Mouse (Mus musculus) mature B cell (primary cell): ENCODE data around the gene Olfr311.
"Not testable (repeated sequence)": the region's sequence is repeated elsewhere in the genome, so short reads cannot be mapped to it uniquely, and the experiment has no call there.

Source experiments
- in situ Hi-C: fragments of 300-500 bp; cut with MboI; formaldehyde crosslinking; loops from 2 replicates; pipeline ENCODE4 v1.14.3; 2019

Olfr311 gene

GRCm38 (mm10) chr11:58838951-58839350 lies at the start of gene Olfr311:
Olfr311 (plus strand) TSS chr11:58839251.
- in situ Hi-C loops, result not testable (repeated sequence)

GRCm38 (mm10) chr11:58789532-58789931 lies 49.5 kb upstream of the Olfr311 start:
- in situ Hi-C loops, result no loop called here

DNA sequence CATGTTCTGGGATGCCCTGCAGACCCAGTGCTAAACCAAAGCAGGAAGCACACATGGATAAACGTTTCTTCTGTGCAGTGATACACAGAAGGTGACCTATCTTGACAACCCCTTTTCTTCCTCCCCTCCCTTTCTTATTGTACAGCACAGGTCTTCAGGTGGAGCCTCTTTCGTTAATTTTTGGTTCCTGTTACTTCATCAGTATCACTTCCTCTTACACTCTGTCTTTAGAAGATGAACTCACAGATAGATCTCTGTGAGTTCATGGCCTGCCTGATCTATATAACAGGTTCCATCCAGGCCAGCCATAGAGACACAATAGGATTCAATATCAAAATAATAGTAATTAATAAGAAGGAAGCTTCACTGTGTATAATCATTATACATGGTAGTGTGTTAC lies 49.0 kb upstream of the Olfr311 start:
- in situ Hi-C loops, result no loop called here

GRCm38 (mm10) chr11:58790646-58791045 lies 48.4 kb upstream of the Olfr311 start:
- in situ Hi-C loops, result no loop called here

- in situ Hi-C loops, result no loop called here
Observed at GRCm38 (mm10) chr11:58795856-58796255, 43.2 kb upstream of the Olfr311 start.

- in situ Hi-C loops, result no loop called here
Observed at GRCm38 (mm10) chr11:58796850-58797249, 42.2 kb upstream of the Olfr311 start.

DNA sequence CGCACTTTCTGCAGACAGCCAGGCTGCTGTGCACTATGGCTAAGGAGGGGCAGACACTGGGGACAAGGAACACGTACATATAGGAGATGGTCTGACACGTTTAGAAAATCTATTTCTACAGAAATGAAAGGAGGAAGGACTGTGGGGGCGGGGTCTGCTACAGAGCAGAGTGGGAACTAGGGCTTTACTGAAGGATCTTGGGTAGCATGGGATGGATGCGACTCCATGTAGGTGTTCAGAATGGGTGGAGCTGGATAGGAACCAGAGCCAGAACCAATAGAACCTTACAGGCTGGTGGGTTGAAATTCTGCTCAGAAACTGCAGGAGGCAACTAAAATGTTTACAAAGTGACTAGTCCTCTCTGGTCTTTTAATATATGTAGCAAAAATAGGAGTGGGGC lies 39.3 kb upstream of the Olfr311 start:
- in situ Hi-C loops, result no loop called here

- in situ Hi-C loops, result no loop called here
Observed at GRCm38 (mm10) chr11:58801558-58802228, 37.4 kb upstream of the Olfr311 start, which contains the start of gene Fam183b. Fam183b (minus strand) TSS chr11:58801960.

DNA sequence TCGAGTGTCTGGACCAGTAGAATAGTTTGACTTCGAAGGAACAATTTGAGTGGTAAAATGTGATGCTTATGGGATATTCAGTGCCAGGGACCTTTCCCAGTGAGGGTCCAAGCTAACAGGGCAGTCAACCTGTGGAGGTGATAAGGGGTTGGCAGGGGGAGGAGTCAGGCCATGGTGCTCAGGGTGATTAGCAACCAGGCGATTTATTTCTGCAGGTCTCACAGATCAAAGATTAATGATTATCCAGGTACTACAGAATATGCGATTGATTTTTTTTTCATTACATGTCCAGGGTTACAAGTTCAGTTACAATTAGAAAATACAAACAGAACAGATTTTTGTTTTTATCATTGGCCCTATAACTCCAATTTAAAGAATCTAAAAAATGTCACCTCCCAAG lies 35.2 kb upstream of the Olfr311 start:
- in situ Hi-C loops, result no loop called here

DNA sequence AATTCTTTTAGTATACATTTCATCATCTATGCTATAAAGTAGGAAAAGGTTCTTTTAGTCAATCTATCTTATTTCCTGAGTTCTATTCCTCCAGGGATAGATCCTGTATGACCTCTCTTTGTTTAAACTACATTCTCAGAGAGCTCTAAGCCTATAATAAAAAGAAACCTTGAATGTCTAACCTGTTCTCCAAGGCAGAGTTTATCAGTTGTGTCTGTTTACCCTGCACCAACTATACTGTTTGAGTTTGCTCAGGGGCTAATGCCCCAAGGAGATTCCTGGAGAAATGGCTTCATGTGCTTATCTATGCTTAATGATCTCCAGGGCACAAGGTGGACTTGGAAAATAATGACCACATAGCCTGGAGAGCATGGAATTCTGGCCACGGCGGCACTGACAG lies 34.7 kb upstream of the Olfr311 start:
- in situ Hi-C loops, result no loop called here

- in situ Hi-C loops, result no loop called here
Observed at GRCm38 (mm10) chr11:58812001-58812400, 27.1 kb upstream of the Olfr311 start.

DNA sequence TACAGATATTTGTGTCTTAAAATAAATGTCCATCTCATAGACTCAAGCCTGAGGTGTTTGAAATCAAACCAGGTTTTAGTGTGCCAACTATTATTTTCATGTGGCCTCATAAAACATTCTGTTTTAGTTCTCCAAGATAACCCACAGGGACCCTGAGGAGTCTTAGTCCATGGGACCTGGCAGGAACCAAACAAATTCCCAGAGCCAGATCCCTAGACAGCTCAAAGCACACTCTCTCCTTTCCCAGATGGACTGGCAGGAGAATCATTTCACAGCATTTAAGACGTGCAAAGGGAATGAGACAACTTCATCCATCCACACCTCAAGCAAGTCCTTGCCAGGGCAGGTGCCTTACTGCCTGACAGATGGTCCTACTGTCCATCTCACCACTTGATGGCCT lies 24.4 kb upstream of the Olfr311 start, which contains the start of gene Olfr313:
Gene Olfr313, plus strand, starts transcription at position 301 of the 400 bp plus-strand sequence.
- in situ Hi-C loops, result not testable (repeated sequence)

GRCm38 (mm10) chr11:58815676-58816075 lies 23.4 kb upstream of the Olfr311 start:
- in situ Hi-C loops, result no loop called here

- in situ Hi-C loops, result not testable (repeated sequence)
Observed at GRCm38 (mm10) chr11:58828937-58829336, 10.1 kb upstream of the Olfr311 start, which contains the start of gene Olfr312. Olfr312 (plus strand) TSS chr11:58829237.

GRCm38 (mm10) chr11:58829764-58830163 lies 9.3 kb upstream of the Olfr311 start:
- in situ Hi-C loops, result no loop called here

DNA sequence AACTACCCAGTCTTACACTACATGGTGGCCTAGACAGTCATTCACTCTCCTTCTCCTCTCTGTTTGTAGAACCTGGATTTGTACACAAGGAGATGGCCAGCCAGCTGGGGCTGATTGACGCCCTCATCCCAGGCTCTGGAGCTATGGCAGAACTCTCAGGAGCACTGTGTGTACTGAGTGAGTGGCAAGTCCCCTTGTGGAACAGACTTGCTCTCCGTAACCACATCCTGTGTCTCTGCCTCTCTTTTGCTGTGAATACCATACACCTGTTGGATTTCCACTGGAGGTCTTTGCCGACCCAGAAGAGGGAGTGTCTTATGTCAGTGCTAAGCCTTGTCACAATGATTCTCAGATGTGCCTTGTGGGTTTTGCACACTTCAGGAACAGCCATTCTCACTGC lies 6.5 kb upstream of the Olfr311 start:
- in situ Hi-C loops, result not testable (repeated sequence)

- in situ Hi-C loops, result no loop called here
Observed at GRCm38 (mm10) chr11:58846919-58847461, 7.9 kb downstream of the Olfr311 start, which contains the start of gene Gm12258. Gm12258 (plus strand) TSS chr11:58847158.

- in situ Hi-C loops, result no loop called here
Observed at GRCm38 (mm10) chr11:58847636-58848035, 8.6 kb downstream of the Olfr311 start.

GRCm38 (mm10) chr11:58849731-58850130 lies 10.7 kb downstream of the Olfr311 start:
- in situ Hi-C loops, result no loop called here

- in situ Hi-C loops, result no loop called here
Observed at GRCm38 (mm10) chr11:58860744-58861143, 21.7 kb downstream of the Olfr311 start.

DNA sequence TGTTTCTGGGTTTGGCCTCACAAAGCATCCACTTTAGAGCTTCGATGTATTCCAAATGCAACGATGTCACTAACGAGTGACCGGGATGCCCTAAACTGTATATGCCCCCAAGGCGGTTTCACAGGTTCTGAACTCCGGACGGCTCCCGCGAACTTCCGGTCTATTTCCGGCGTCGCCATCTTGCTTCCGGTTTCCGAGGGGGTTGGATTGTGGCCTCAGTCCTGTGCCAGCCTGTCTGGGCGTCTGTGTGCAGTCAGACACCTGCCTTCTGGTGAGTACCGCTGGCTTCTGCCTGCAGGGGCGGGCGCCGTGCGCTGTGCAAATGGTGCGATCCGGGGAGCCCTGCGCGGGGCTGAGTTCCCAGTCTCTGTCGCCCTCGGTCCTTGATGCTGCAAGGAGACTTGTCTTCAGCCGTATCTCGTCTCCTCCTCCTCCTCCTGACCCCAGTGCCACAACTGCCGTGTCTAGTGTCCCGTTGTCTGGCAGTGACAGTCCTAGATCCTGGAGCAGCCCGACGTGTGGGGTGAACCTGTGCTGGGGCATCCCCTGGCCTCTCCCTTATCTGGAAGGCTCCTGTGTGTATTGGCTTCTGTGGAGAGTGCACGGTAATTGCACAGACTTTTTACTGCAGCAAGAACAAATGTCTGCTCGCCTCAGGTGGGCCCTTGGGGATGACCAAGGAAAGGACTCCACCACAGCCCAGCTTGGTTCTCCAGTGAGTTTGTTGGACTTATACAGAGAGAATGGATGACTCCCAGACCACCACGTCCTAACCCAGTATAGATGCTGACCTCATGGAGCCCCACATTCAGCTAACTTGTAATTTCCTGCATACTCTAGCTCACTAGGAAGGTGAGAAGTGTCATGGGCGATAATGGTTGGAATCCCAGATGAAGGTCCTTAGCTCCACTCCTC lies 28.2 kb downstream of the Olfr311 start, which contains the start of gene 2810021J22Rik:
Gene 2810021J22Rik, plus strand, starts transcription at position 178 of the 915 bp plus-strand sequence.
- in situ Hi-C loops, result no loop called here

GRCm38 (mm10) chr11:58867954-58868330 lies 28.9 kb downstream of the Olfr311 start:
- in situ Hi-C loops, result no loop called here
